Mouse (Mus musculus) kidney, embryonic 14.5 days (tissue): ENCODE data around the gene Ino80b. TPM values are rescaled to one million over a fixed set of nuclear protein-coding genes. Genes with fewer than 3 reads are reported as not detected.
A peak's percentile ranks its signal among the peaks of the same experiment; 100 is the strongest.

ENCODE experiments used
- ATAC-seq: fragments of 200-750 bp; cut with Nextera tagmentation; 2 replicates; pipeline ENCODE4 v1.8.0; 2017; ENCODE audit warnings: moderate number of reproducible peaks, mild to moderate bottlenecking, moderate TSS enrichment, moderate library complexity; ENCODE audit not compliant: low FRiP score, low TSS enrichment
- H3K27ac ChIP-seq: fragments of 300-500 bp; sonication (generic); 2 replicates; pipeline ENCODE4 v1.5.1; 2014; ENCODE audit warnings: low read depth, mild to moderate bottlenecking, low read length, moderate library complexity, mixed read lengths
- H3K27me3 ChIP-seq: fragments of 300-500 bp; sonication (generic); 2 replicates; pipeline ENCODE4 v1.6.1; 2014; ENCODE audit warnings: mild to moderate bottlenecking, low read length; ENCODE audit not compliant: control insufficient read depth, insufficient read depth
- H3K36me3 ChIP-seq: fragments of 300-500 bp; sonication (generic); 2 replicates; pipeline ENCODE4 v1.6.1; 2014; ENCODE audit warnings: low read length, mixed read lengths; ENCODE audit not compliant: control insufficient read depth, insufficient read depth
- H3K4me1 ChIP-seq: fragments of 300-500 bp; sonication (generic); 2 replicates; pipeline ENCODE4 v1.6.1; 2014; ENCODE audit warnings: low read length, mixed read lengths; ENCODE audit not compliant: control insufficient read depth, insufficient read depth
- H3K4me2 ChIP-seq: fragments of 300-500 bp; sonication (generic); replicated peaks from 2 replicates; pipeline ENCODE4 v1.6.1; 2014; ENCODE audit warnings: low read depth, mild to moderate bottlenecking, low read length
- H3K4me3 ChIP-seq: fragments of 300-500 bp; sonication (generic); 2 replicates; pipeline ENCODE4 v1.5.1; 2014; ENCODE audit warnings: mild to moderate bottlenecking, low read length
- H3K9ac ChIP-seq: fragments of 300-500 bp; sonication (generic); 2 replicates; pipeline ENCODE4 v1.6.1; 2014; ENCODE audit warnings: low read depth, mild to moderate bottlenecking, low read length, moderate library complexity
- H3K9me3 ChIP-seq: fragments of 300-500 bp; sonication (generic); 2 replicates; pipeline ENCODE4 v1.6.1; 2016; ENCODE audit warnings: low read length; ENCODE audit not compliant: control insufficient read depth
- WGBS: fragments of 180-500 bp; shearing (Covaris S2); extraction: QIAGEN DNeasy Blood & Tissue Kit; methylation state at CpG from one replicate; pipeline ENCODE4 v1.1.7; 2014; 5-methylcytosine and 5-hydroxymethylcytosine counted together
- polyA plus RNA-seq: library from polyadenylated mRNA; unstranded; fragments of >200 nt; fragmentation: Nextera tagmentation; extraction: Ambion mirVana; gene quantifications from 2 replicates; pipeline ENCODE4 v1.2.1, GENCODE M21; 2014

Ino80b gene
- polyA plus RNA-seq, 1 experiment from 2014 or later, result 18.8 TPM

GRCm38 (mm10) chr6:83124851-83125312 lies 349 bp downstream of the Ino80b start:
- Histone ChIP-seq H3K36me3 (no peaks in the 10 kb centered on the region), H3K4me3 (peak overlapping the region; percentile 59), H3K4me1 (peaks cover 25% of the 10 kb centered on the region), H3K27ac (peak overlapping the region; percentile 43; the same call in 1 of the 2 replicates), H3K9ac (peak overlapping the region; percentile 59), H3K9me3 (no peaks in the 10 kb centered on the region), H3K4me2 (peak overlapping the region; percentile 78), H3K27me3 (no peaks in the 10 kb centered on the region)
- ATAC-seq, result no peak; the same call in 1 of the 2 replicates
- WGBS, result under 1% methylated on average over 30 of the region's 30 CpGs

- H3K4me3 ChIP-seq, result peak overlapping the region; percentile 65; the same call in 1 of the 2 replicates
- WGBS, result 78% methylated on average over 5 of the region's 5 CpGs
- no peaks in the 10 kb centered on the region for H3K9me3 ChIP-seq
These were observed 2.3 kb downstream of the Ino80b start for GRCm38 (mm10) chr6:83122961-83123360.

GRCm38 (mm10) chr6:83121863-83122710 lies 3.1 kb downstream of the Ino80b start:
- ATAC-seq, result peak; percentile 17
- WGBS, result under 1% methylated on average over 40 of the region's 52 CpGs
- no peaks in the 10 kb centered on the region for H3K9me3 ChIP-seq
- peak overlapping the region; percentile 77 for H3K9ac ChIP-seq
- peaks cover 34% of the 10 kb centered on the region for H3K4me1 ChIP-seq
- peak overlapping the region; percentile 75 for H3K4me2 ChIP-seq
- peak overlapping the region; percentile 98 for H3K27ac ChIP-seq
- H3K4me3 ChIP-seq, result peak overlapping the region; percentile 65
- H3K36me3 ChIP-seq, result peaks cover 27% of the 10 kb centered on the region
- no peaks in the 10 kb centered on the region for H3K27me3 ChIP-seq

More at GRCm38 (mm10) chr6:83122961-83123360, 2.3 kb downstream of the Ino80b start:
- Histone ChIP-seq H3K4me2 (peak overlapping the region; percentile 75), H3K27me3 (no peaks in the 10 kb centered on the region), H3K9ac (peak overlapping the region; percentile 18; the same call in 1 of the 2 replicates), H3K36me3 (peaks cover 18% of the 10 kb centered on the region; the same call in 1 of the 2 replicates), H3K4me1 (peaks cover 34% of the 10 kb centered on the region), H3K27ac (peak overlapping the region; percentile 98; the same call in 1 of the 2 replicates)
- no peak for ATAC-seq

GRCm38 (mm10) chr6:83120930-83121862 lies 4.0 kb downstream of the Ino80b start, which contains the start of gene Wbp1:
Wbp1 (minus strand) TSS chr6:83121559.
- Histone ChIP-seq H3K9me3 (no peaks in the 10 kb centered on the region), H3K4me3 (peak within 1 kb of the TSS; percentile 70), H3K27ac (peak within 1 kb of the TSS; percentile 98), H3K9ac (peak within 1 kb of the TSS; percentile 77), H3K27me3 (no peaks in the 10 kb centered on the region), H3K36me3 (peaks cover 32% of the 10 kb centered on the region), H3K4me1 (peaks cover 42% of the 10 kb centered on the region), H3K4me2 (peak within 1 kb of the TSS; percentile 75)
- under 1% methylated on average over 38 of the region's 38 CpGs for WGBS
- peak; percentile 93 for ATAC-seq

GRCm38 (mm10) chr6:83119734-83120051 lies 5.5 kb downstream of the Ino80b start:
- no peak for ATAC-seq
- peak overlapping the region; percentile 70; the same call in 1 of the 2 replicates for H3K4me3 ChIP-seq
- H3K27ac ChIP-seq, result 0 out of 2 replicates have a peak overlapping the region, but pooled peaks have one; percentile 94
- peaks cover 32% of the 10 kb centered on the region for H3K36me3 ChIP-seq
- no peaks in the 10 kb centered on the region for H3K27me3 ChIP-seq
- 79% methylated on average over 7 of the region's 7 CpGs for WGBS
- H3K9me3 ChIP-seq, result no peaks in the 10 kb centered on the region
- peaks cover 44% of the 10 kb centered on the region for H3K4me1 ChIP-seq
- H3K4me2 ChIP-seq, result peak overlapping the region; percentile 68
- H3K9ac ChIP-seq, result 0 out of 2 replicates have a peak overlapping the region, but pooled peaks have one; percentile 76

GRCm38 (mm10) chr6:83118825-83119733 lies 6.2 kb downstream of the Ino80b start:
- Histone ChIP-seq H3K9me3 (no peaks in the 10 kb centered on the region), H3K4me2 (peak overlapping the region; percentile 68; the same call in 1 of the 2 replicates), H3K36me3 (peaks cover 32% of the 10 kb centered on the region), H3K9ac (peak overlapping the region; percentile 34; the same call in 1 of the 2 replicates), H3K4me1 (peaks cover 45% of the 10 kb centered on the region), H3K27me3 (no peaks in the 10 kb centered on the region), H3K4me3 (no peak overlapping the region), H3K27ac (no peak overlapping the region)
- no peak for ATAC-seq
- 74% methylated on average over 14 of the region's 14 CpGs for WGBS

GRCm38 (mm10) chr6:83118369-83118768 lies 6.9 kb downstream of the Ino80b start:
- no peaks in the 10 kb centered on the region for H3K9me3 ChIP-seq
- no peak overlapping the region for H3K4me3 ChIP-seq
- no peak overlapping the region for H3K4me2 ChIP-seq
- peaks cover 40% of the 10 kb centered on the region for H3K4me1 ChIP-seq
- no peak overlapping the region for H3K27ac ChIP-seq
- H3K36me3 ChIP-seq, result peaks cover 32% of the 10 kb centered on the region
- ATAC-seq, result no peak
- WGBS, result 83% methylated on average over 11 of the region's 11 CpGs
- no peak overlapping the region for H3K9ac ChIP-seq
- H3K27me3 ChIP-seq, result no peaks in the 10 kb centered on the region

GRCm38 (mm10) chr6:83117616-83118015 lies 7.6 kb downstream of the Ino80b start:
- Histone ChIP-seq H3K4me3 (no peak overlapping the region), H3K36me3 (peaks cover 32% of the 10 kb centered on the region), H3K4me1 (peaks cover 33% of the 10 kb centered on the region), H3K4me2 (no peak overlapping the region), H3K27me3 (no peaks in the 10 kb centered on the region), H3K27ac (no peak overlapping the region), H3K9me3 (no peaks in the 10 kb centered on the region), H3K9ac (no peak overlapping the region)
- ATAC-seq, result no peak
- WGBS, result 85% methylated on average over 13 of the region's 13 CpGs
